Comparison of ENCODE assay signal across 17 mouse cellular contexts in genomic region chr8:46713178-46713577, GRCm38 (mm10). TPM values are rescaled to one million over a fixed set of nuclear protein-coding genes. Genes with fewer than 3 reads are reported as not detected.
DNase-seq lines count a peak whose midpoint lies in the region; ATAC-seq and TF ChIP-seq lines count a peak whose summit lies in the region.
"Had no signal": no experiment of that assay in that cellular context is flagged by ENCODE, and none has a peak within 500 bp of the region (broad histone marks: within the 10 kb centered on the region; RNA-seq: fewer than 3 reads in every experiment).

No protein-coding gene starts in this region.

- intact Hi-C loops in gastrocnemius, postnatal 36 days (cut with DNase I) = no loop called here

- no peaks in the 10 kb centered on the region for H3K27me3 ChIP-seq in thymus, adult 2 months (ENCODE audit: control insufficient read depth, insufficient read depth, low read length)
- no peaks in the 10 kb centered on the region for H3K27me3 ChIP-seq in hindbrain, postnatal 0 days (ENCODE audit: insufficient read depth, low read length)
- H3K27me3 ChIP-seq: heart, embryonic 15.5 days; liver, embryonic 13.5 days; midbrain, embryonic 12.5 days; Patski had no signal

- no peaks in the 10 kb centered on the region for H3K36me3 ChIP-seq in thymus, adult 2 months (ENCODE audit: control insufficient read depth, insufficient read depth, low read length)
- H3K36me3 ChIP-seq in hindbrain, postnatal 0 days (ENCODE audit: insufficient read depth, low read length) = no peaks in the 10 kb centered on the region
- H3K36me3 ChIP-seq: forebrain, embryonic 10.5 days; heart, embryonic 15.5 days; limb, embryonic 10.5 days; liver, embryonic 13.5 days; midbrain, embryonic 12.5 days had no signal

- WGBS in bone marrow, adult 2 months = 19% methylated on average over 11 of the region's 11 CpGs
- 8% methylated on average over 11 of the region's 11 CpGs for WGBS in thymus, adult 2 months
- 90% methylated on average over 11 of the region's 11 CpGs for WGBS in hindbrain, postnatal 0 days

- ATAC-seq in neutrophil, adult 5-6 weeks (ENCODE audit: extremely low read depth, insufficient number of reproducible peaks, low FRiP score, poor library complexity, severe bottlenecking) = peak; percentile 80
- ATAC-seq in hindbrain, postnatal 0 days = no peak
- ATAC-seq: Patski had no signal

- H3K9ac ChIP-seq in hindbrain, postnatal 0 days (replicated peaks; ENCODE audit: low read length) = no peak overlapping the region
- H3K9ac ChIP-seq: heart, embryonic 15.5 days; hindbrain, embryonic 14.5 days; liver, embryonic 13.5 days; midbrain, embryonic 12.5 days had no signal

- no peak for TF ChIP-seq POLR2A in bone marrow, adult 2 months (IDR thresholded peaks at IDR 0.05; ENCODE audit: borderline replicate concordance, control insufficient read depth, low read depth, low read length)
- TF ChIP-seq POLR2A in thymus, adult 2 months (IDR thresholded peaks at IDR 0.05; ENCODE audit: control insufficient read depth, extremely low read depth, insufficient read depth, low read length, poor library complexity) = no peak

- no peaks in the 10 kb centered on the region for H3K9me3 ChIP-seq in hindbrain, postnatal 0 days (ENCODE audit: low read length)
- H3K9me3 ChIP-seq: forebrain, embryonic 10.5 days; heart, embryonic 15.5 days; limb, embryonic 10.5 days; liver, embryonic 13.5 days; midbrain, embryonic 12.5 days had no signal

- no peak overlapping the region for H3K4me3 ChIP-seq in bone marrow, adult 2 months (replicated peaks; ENCODE audit: control insufficient read depth, low read depth, low read length)
- H3K4me3 ChIP-seq in thymus, adult 2 months (ENCODE audit: control insufficient read depth, insufficient read depth, low read length) = no peak overlapping the region
- H3K4me3 ChIP-seq in hindbrain, postnatal 0 days (ENCODE audit: low read length) = no peak overlapping the region
- H3K4me3 ChIP-seq: forebrain, embryonic 10.5 days; heart, embryonic 15.5 days; limb, embryonic 10.5 days; liver, embryonic 13.5 days; midbrain, embryonic 12.5 days had no signal

- H3K4me2 ChIP-seq in hindbrain, postnatal 0 days (ENCODE audit: low read depth, low read length) = no peak overlapping the region
- H3K4me2 ChIP-seq: heart, embryonic 15.5 days; hindbrain, embryonic 14.5 days; liver, embryonic 13.5 days; midbrain, embryonic 12.5 days had no signal

- H3K27ac ChIP-seq in bone marrow, adult 2 months (ENCODE audit: control insufficient read depth, insufficient read depth, low read depth, low read length, poor library complexity) = peak overlapping the region; percentile 2; the same call in 1 of the 2 replicates
- H3K27ac ChIP-seq in thymus, adult 2 months (ENCODE audit: control insufficient read depth, insufficient read depth, low read length) = no peak overlapping the region
- H3K27ac ChIP-seq in hindbrain, postnatal 0 days = no peak overlapping the region
- H3K27ac ChIP-seq: forebrain, embryonic 10.5 days; hindbrain, embryonic 14.5 days; limb, embryonic 10.5 days; liver, embryonic 13.5 days; midbrain, embryonic 12.5 days had no signal

- peaks cover 3% of the 10 kb centered on the region; the same call in 1 of the 2 replicates for H3K4me1 ChIP-seq in bone marrow, adult 2 months (ENCODE audit: control insufficient read depth, insufficient read depth, low read length)
- peaks cover 24% of the 10 kb centered on the region for H3K4me1 ChIP-seq in thymus, adult 2 months (replicated peaks; ENCODE audit: control insufficient read depth, insufficient read depth, low read length)
- no peaks in the 10 kb centered on the region for H3K4me1 ChIP-seq in hindbrain, postnatal 0 days (ENCODE audit: insufficient read depth, low read length)
- H3K4me1 ChIP-seq: midbrain, embryonic 12.5 days had no signal

- no peak for TF ChIP-seq CTCF in bone marrow, adult 2 months (IDR thresholded peaks at IDR 0.05; ENCODE audit: control insufficient read depth, insufficient read depth, low read length)
- no peak for TF ChIP-seq CTCF in thymus, adult 2 months (IDR thresholded peaks at IDR 0.05; ENCODE audit: borderline replicate concordance, control insufficient read depth, extremely low read depth, insufficient read depth, low read length, poor library complexity)
- no peak for TF ChIP-seq CTCF in hindbrain, postnatal 0 days (IDR thresholded peaks at IDR 0.05; ENCODE audit: low read depth)

- DNase-seq in CD4-positive, CD25-positive, alpha-beta regulatory T cell, adult 2 months (ENCODE audit: low read depth, low spot score) = peak; percentile 25
- peak; percentile 31 for DNase-seq in thymus, adult 2 months
- no peak for DNase-seq in hindbrain, postnatal 0 days (ENCODE audit: low spot score)
- DNase-seq in gastrocnemius, postnatal 36 days = no peak
- no peak for DNase-seq in retina, embryonic 14.5 days (ENCODE audit: low spot score)
- DNase-seq: cerebellum, adult 18-20 months; layer of hippocampus, postnatal 36 days; liver, embryonic 13.5 days; right cerebral cortex, postnatal 25 days had no signal

RNA-seq across cellular contexts. Expression of gene Irf2, which starts 26.4 kb away (rescaled TPM):
- polyA plus RNA-seq in bone marrow, adult 2 months (2011; ENCODE audit: insufficient read depth, insufficient read length, low replicate concordance, missing spikeins) = 55.3 and 63.2 TPM in 2 replicates
- total RNA-seq in neutrophil, adult 5-6 weeks (2017) = 282 and 327 TPM in 2 replicates
- polyA plus RNA-seq in thymus, adult 2 months (2012; rRNA removed) = 28.3 and 29.8 TPM in 2 replicates
- 3.8 and 4.7 TPM in 2 replicates for total RNA-seq in hindbrain, postnatal 0 days (2014; rRNA removed)
- polyA plus RNA-seq in hindbrain, postnatal 0 days (2015; fragmentation: Nextera tagmentation; extraction: Ambion mirVana) = 11.1 and 12.8 TPM in 2 replicates
- 10 to 100 TPM; 27.3 to 36.0 TPM for total RNA-seq in gastrocnemius, postnatal 36 days (2021)

Comparison
In these comparisons a context has a peak if more than half of its experiments do, and no peak if none do; other contexts are left out.
1. DNase-seq: peak in CD4-positive, CD25-positive, alpha-beta regulatory T cell, adult 2 months (single experiment) and thymus, adult 2 months (single experiment); none in hindbrain, postnatal 0 days (single experiment), gastrocnemius, postnatal 36 days (0 of 2) and retina, embryonic 14.5 days (single experiment).